Mouse (Mus musculus): ENCODE measurements around the gene Gucy2g. TPM values are rescaled to one million over a fixed set of nuclear protein-coding genes. Genes with fewer than 3 reads are reported as not detected.
"Not testable (repeated sequence)": the region's sequence is repeated elsewhere in the genome, so short reads cannot be mapped to it uniquely, and the experiment has no call there.

The Gucy2g gene
- total RNA-seq, 2 experiments from 2014 or later, result 2.8 to 3.2 TPM

GRCm38 (mm10) chr19:55171585-55171984 lies 69.5 kb downstream of the Gucy2g start:
- DNase-seq (ENCODE audit: low spot score in 2 of 2), result no peak
- intact Hi-C loops (cut with DNase I), result no loop called here

- intact Hi-C loops (cut with DNase I), result no loop called here
- no peak for DNase-seq (ENCODE audit: low spot score in 2 of 2)
Observed at GRCm38 (mm10) chr19:55170399-55170798, 70.6 kb downstream of the Gucy2g start.

GRCm38 (mm10) chr19:55169236-55169729 lies 71.8 kb downstream of the Gucy2g start:
- intact Hi-C loops (cut with DNase I); DNase-seq (ENCODE audit: low spot score in 2 of 2): not testable (repeated sequence)

GRCm38 (mm10) chr19:55168360-55168759 lies 72.7 kb downstream of the Gucy2g start:
- intact Hi-C loops (cut with DNase I), result no loop called here
- no peak for DNase-seq (ENCODE audit: low spot score in 2 of 2)

GRCm38 (mm10) chr19:55167741-55168140 lies 73.3 kb downstream of the Gucy2g start:
- intact Hi-C loops (cut with DNase I), result no loop called here
- no peak for DNase-seq (ENCODE audit: low spot score in 2 of 2)

GRCm38 (mm10) chr19:55166741-55167140 lies 74.3 kb downstream of the Gucy2g start:
- intact Hi-C loops (cut with DNase I), result no loop called here
- no peak for DNase-seq (ENCODE audit: low spot score in 2 of 2)

- no peak for DNase-seq (ENCODE audit: low spot score in 2 of 2)
- intact Hi-C loops (cut with DNase I), result no loop called here
Observed at GRCm38 (mm10) chr19:55165954-55166353, 75.1 kb downstream of the Gucy2g start.

GRCm38 (mm10) chr19:55165183-55165865 lies 75.7 kb downstream of the Gucy2g start:
- intact Hi-C loops (cut with DNase I), result no loop called here
- DNase-seq (ENCODE audit: low spot score in 2 of 2), result no peak

GRCm38 (mm10) chr19:55164162-55164561 lies 76.9 kb downstream of the Gucy2g start:
- intact Hi-C loops (cut with DNase I), result no loop called here
- no peak for DNase-seq (ENCODE audit: low spot score in 2 of 2)

GRCm38 (mm10) chr19:55162271-55162670 lies 78.8 kb downstream of the Gucy2g start:
- DNase-seq (ENCODE audit: low spot score in 2 of 2), result no peak
- intact Hi-C loops (cut with DNase I), result no loop called here

GRCm38 (mm10) chr19:55159826-55160225 lies 81.2 kb downstream of the Gucy2g start:
- intact Hi-C loops (cut with DNase I), result no loop called here
- no peak for DNase-seq (ENCODE audit: low spot score in 2 of 2)

- intact Hi-C loops (cut with DNase I), result no loop called here
- no peak for DNase-seq (ENCODE audit: low spot score in 2 of 2)
Observed at GRCm38 (mm10) chr19:55158606-55159005, 82.4 kb downstream of the Gucy2g start.

- no peak for DNase-seq (ENCODE audit: low spot score in 2 of 2)
- intact Hi-C loops (cut with DNase I), result no loop called here
Observed at GRCm38 (mm10) chr19:55157029-55157428, 84.0 kb downstream of the Gucy2g start.

- intact Hi-C loops (cut with DNase I), result no loop called here
- no peak for DNase-seq (ENCODE audit: low spot score in 2 of 2)
Observed at GRCm38 (mm10) chr19:55152983-55153382, 88.1 kb downstream of the Gucy2g start.

GRCm38 (mm10) chr19:55152274-55152673 lies 88.8 kb downstream of the Gucy2g start:
- DNase-seq (ENCODE audit: low spot score in 2 of 2); intact Hi-C loops (cut with DNase I): not testable (repeated sequence)

- intact Hi-C loops (cut with DNase I), result no loop called here
Observed at GRCm38 (mm10) chr19:55149646-55150045, 91.4 kb downstream of the Gucy2g start.

GRCm38 (mm10) chr19:55148109-55148508 lies 92.9 kb downstream of the Gucy2g start:
- no peak for DNase-seq (ENCODE audit: low spot score in 2 of 2)
- intact Hi-C loops (cut with DNase I), result no loop called here

More at GRCm38 (mm10) chr19:55149646-55150045, 91.4 kb downstream of the Gucy2g start:
- no peak for DNase-seq (ENCODE audit: low spot score in 2 of 2)

Small RNA genes within 50 kb of the gene (microRNA-seq; reads per million reads assigned to microRNA genes)
- gene Mir6715, result 2.4 to 4.2 reads per million in 2 experiments

Other genes with a start within 250 kb of the Gucy2g start
- 10 to 100 TPM; 47.2 to 52.6 TPM for gene Gpam, start 114.0 kb downstream of the Gucy2g start, total RNA-seq (2021)
- gene Tectb, start 60.5 kb downstream of the Gucy2g start, total RNA-seq (2021), result not detected
- 10 to 100 TPM; 42.9 to 47.9 TPM for gene Acsl5, start 10.7 kb upstream of the Gucy2g start, total RNA-seq (2021)
- gene Zdhhc6, start 74.8 kb upstream of the Gucy2g start, total RNA-seq (2021), result 10 to 100 TPM; 28.4 to 30.7 TPM
- gene Vti1a, start 75.1 kb upstream of the Gucy2g start, total RNA-seq (2021), result 10 to 100 TPM; 61.6 to 63.4 TPM